Mouse (Mus musculus) MEL (cell line): ENCODE data around the gene Susd5. TPM values are rescaled to one million over a fixed set of nuclear protein-coding genes. Genes with fewer than 3 reads are reported as not detected.
A peak's percentile ranks its signal among the peaks of the same experiment; 100 is the strongest.

Experiments used
- DNase-seq: peaks from one replicate; pipeline ENCODE4 v3.0.0; 2011; ENCODE audit warnings: low read depth, low spot score
- H3K27ac ChIP-seq: 2 replicates; pipeline ENCODE4 v1.5.1; 2012; ENCODE audit warnings: low read depth, mild to moderate bottlenecking, control low read depth, low read length, moderate library complexity; ENCODE audit not compliant: control insufficient read depth
- H3K27me3 ChIP-seq, 2 experiments: fragments of 150-350 bp in 1 of 2; sonication (generic) in 1 of 2; 2 replicates each; pipeline ENCODE4 v1.6.1; 2012; ENCODE audit warnings: low read length in 2 of 2, mild to moderate bottlenecking in 2 of 2, improper control_type of control experiment in 1 of 2, moderate library complexity in 1 of 2; ENCODE audit not compliant: insufficient read depth in 2 of 2, control insufficient read depth in 1 of 2
- H3K36me3 ChIP-seq, 2 experiments: 2 replicates each; pipeline ENCODE4 v1.6.1; 2012 to 2014; ENCODE audit warnings: low read length in 2 of 2, improper control_type of control experiment in 1 of 2, inconsistent platforms in 1 of 2, mild to moderate bottlenecking in 1 of 2; ENCODE audit not compliant: insufficient read depth in 2 of 2, control insufficient read depth in 1 of 2
- H3K4me1 ChIP-seq, 2 experiments: fragments of 150-350 bp in 1 of 2; sonication (generic) in 1 of 2; 2 replicates each; pipeline ENCODE4 v1.6.1; 2012; ENCODE audit warnings: low read length in 2 of 2, improper control_type of control experiment in 1 of 2, mild to moderate bottlenecking in 1 of 2; ENCODE audit not compliant: insufficient read depth in 2 of 2, control insufficient read depth in 1 of 2
- H3K4me3 ChIP-seq, 2 experiments: fragments of 150-350 bp in 1 of 2; sonication (generic) in 1 of 2; 2 replicates each; pipeline ENCODE4 v1.5.1; 2012; ENCODE audit warnings: low read depth in 2 of 2, low read length in 2 of 2, mild to moderate bottlenecking in 2 of 2, moderate library complexity in 2 of 2, control low read depth in 1 of 2, improper control_type of control experiment in 1 of 2; ENCODE audit not compliant: control insufficient read depth in 1 of 2, insufficient read depth in 1 of 2
- H3K79me2 ChIP-seq: 2 replicates; pipeline ENCODE4 v1.6.1; 2012; ENCODE audit warnings: mild to moderate bottlenecking, low read length, moderate library complexity; ENCODE audit not compliant: control insufficient read depth, poor library complexity, insufficient read depth
- H3K9ac ChIP-seq: 2 replicates; pipeline ENCODE4 v1.6.1; 2012; ENCODE audit warnings: low read depth, mild to moderate bottlenecking, control low read depth, low read length, moderate library complexity; ENCODE audit not compliant: control insufficient read depth, poor library complexity, severe bottlenecking
- H3K9me3 ChIP-seq: fragments of 150-350 bp; sonication (generic); replicated peaks from 2 replicates; pipeline ENCODE4 v1.6.1; 2012; ENCODE audit warnings: mild to moderate bottlenecking, low read length, improper control_type of control experiment, moderate library complexity; ENCODE audit not compliant: insufficient read depth
- CHD2 ChIP-seq: IDR thresholded peaks from 2 replicates; pipeline ENCODE4 v1.6.1; 2011; ENCODE audit warnings: low read length, improper control_type of control experiment
- CTCF ChIP-seq, 3 experiments: IDR thresholded peaks in 2 of 3; conservative IDR thresholded peaks in 1 of 3; 2 replicates each; pipeline ENCODE4 v1.5.1; 2011 to 2012; ENCODE audit warnings: low read length in 3 of 3, low read depth in 2 of 3, mild to moderate bottlenecking in 2 of 3, improper control_type of control experiment in 1 of 3, inconsistent platforms in 1 of 3, mixed read lengths in 1 of 3, moderate library complexity in 1 of 3; ENCODE audit not compliant: control insufficient read depth in 1 of 3, insufficient read depth in 1 of 3, poor library complexity in 1 of 3, severe bottlenecking in 1 of 3
- ELF1 ChIP-seq: IDR thresholded peaks from 2 replicates; pipeline ENCODE4 v1.6.1; 2014; ENCODE audit warnings: low read depth, mild to moderate bottlenecking, inconsistent platforms, low read length, improper control_type of control experiment, moderate library complexity
- ETS1 ChIP-seq: IDR thresholded peaks from 2 replicates; pipeline ENCODE4 v1.6.1; 2012; ENCODE audit warnings: low read depth, mild to moderate bottlenecking, inconsistent platforms, low read length, improper control_type of control experiment, moderate library complexity
- GABPA ChIP-seq: IDR thresholded peaks from 2 replicates; pipeline ENCODE4 v1.6.1; 2012; ENCODE audit warnings: low read depth, mild to moderate bottlenecking, inconsistent platforms, low read length, improper control_type of control experiment, moderate library complexity
- GATA1 ChIP-seq: IDR thresholded peaks from 2 replicates; pipeline ENCODE4 v1.6.1; 2011; ENCODE audit warnings: low read depth, low read length, improper control_type of control experiment
- HCFC1 ChIP-seq: IDR thresholded peaks from 2 replicates; pipeline ENCODE4 v1.6.1; 2012; ENCODE audit warnings: low read depth, mild to moderate bottlenecking, inconsistent platforms, low read length, improper control_type of control experiment, moderate library complexity
- JUND ChIP-seq: IDR thresholded peaks from 2 replicates; pipeline ENCODE4 v1.6.1; 2011; ENCODE audit warnings: low read depth, mild to moderate bottlenecking, improper control_type of control experiment, low read length
- MAFK ChIP-seq: IDR thresholded peaks from 2 replicates; pipeline ENCODE4 v1.6.1; 2011; ENCODE audit warnings: low read depth, mild to moderate bottlenecking, low read length, improper control_type of control experiment, borderline replicate concordance
- MAX ChIP-seq: IDR thresholded peaks from 2 replicates; pipeline ENCODE4 v1.6.1; 2011; ENCODE audit warnings: low read length, improper control_type of control experiment
- MAZ ChIP-seq: IDR thresholded peaks from 2 replicates; pipeline ENCODE4 v1.6.1; 2012; ENCODE audit warnings: low read depth, mild to moderate bottlenecking, inconsistent platforms, low read length, improper control_type of control experiment
- MEF2A ChIP-seq: IDR thresholded peaks from 2 replicates; pipeline ENCODE4 v1.6.1; 2014; ENCODE audit warnings: low read depth, mild to moderate bottlenecking, inconsistent platforms, low read length, improper control_type of control experiment; ENCODE audit not compliant: poor library complexity, insufficient replicate concordance, severe bottlenecking; ENCODE audit errors: extremely low read depth
- MYB ChIP-seq: IDR thresholded peaks from 2 replicates; pipeline ENCODE4 v1.6.1; 2011; ENCODE audit warnings: mild to moderate bottlenecking, low read depth, low read length, improper control_type of control experiment
- MYC ChIP-seq: IDR thresholded peaks from 2 replicates; pipeline ENCODE4 v1.6.1; 2011; ENCODE audit warnings: low read depth, mild to moderate bottlenecking, low read length, improper control_type of control experiment, moderate library complexity
- NRF1 ChIP-seq: IDR thresholded peaks from 2 replicates; pipeline ENCODE4 v1.6.1; 2014; ENCODE audit warnings: low read depth, mild to moderate bottlenecking, inconsistent platforms, low read length, improper control_type of control experiment, moderate library complexity; ENCODE audit not compliant: poor library complexity, insufficient read depth, severe bottlenecking
- POLR2AphosphoS2 ChIP-seq: IDR thresholded peaks from 2 replicates; pipeline ENCODE4 v1.6.1; 2011; ENCODE audit warnings: low read length, improper control_type of control experiment
- POLR2AphosphoS5 ChIP-seq: IDR thresholded peaks from 2 replicates; pipeline ENCODE4 v1.6.1; 2012; ENCODE audit warnings: low read depth, borderline replicate concordance, mild to moderate bottlenecking, inconsistent platforms, low read length, moderate library complexity, mixed read lengths
- SIN3A ChIP-seq: IDR thresholded peaks from 2 replicates; pipeline ENCODE4 v1.6.1; 2012; ENCODE audit warnings: low read length, improper control_type of control experiment, inconsistent platforms
- SMC3 ChIP-seq: IDR thresholded peaks from 2 replicates; pipeline ENCODE4 v1.6.1; 2011; ENCODE audit warnings: low read depth, low read length, improper control_type of control experiment
- TAL1 ChIP-seq: IDR thresholded peaks from 2 replicates; pipeline ENCODE4 v1.6.1; 2012; ENCODE audit warnings: mild to moderate bottlenecking, inconsistent platforms, low read length, moderate library complexity, mixed read lengths
- ZKSCAN1 ChIP-seq: IDR thresholded peaks from 2 replicates; pipeline ENCODE4 v1.6.1; 2012; ENCODE audit warnings: low read depth, mild to moderate bottlenecking, inconsistent platforms, low read length, improper control_type of control experiment, moderate library complexity
- ZMIZ1 ChIP-seq: IDR thresholded peaks from 2 replicates; pipeline ENCODE4 v1.6.1; 2012; ENCODE audit warnings: low read depth, mild to moderate bottlenecking, inconsistent platforms, low read length, improper control_type of control experiment, moderate library complexity
- ZNF384 ChIP-seq: IDR thresholded peaks from 2 replicates; pipeline ENCODE4 v1.6.1; 2012; ENCODE audit warnings: low read depth, mild to moderate bottlenecking, inconsistent platforms, low read length, improper control_type of control experiment
- polyA plus RNA-seq, 2 experiments: library from polyadenylated mRNA; stranded (reverse) in 1 of 2; unstranded in 1 of 2; fragments of >175 nt in 1 of 2; fragments of >200 nt in 1 of 2; gene quantifications; 2 replicates each; pipeline versions ENCODE4 v1.2.1 to v1.2.4; 2012; ENCODE audit warnings: low replicate concordance in 2 of 2, low read depth in 1 of 2; ENCODE audit not compliant: insufficient read length in 2 of 2, insufficient read depth in 1 of 2, missing spikeins in 1 of 2
- total RNA-seq: library from RNA; depleted of rRNA; stranded (reverse); fragments of 300-350 nt; gene quantifications from 2 replicates; pipeline ENCODE4 v1.2.3, GENCODE M21; 2012

Susd5 gene
- total and polyA plus RNA-seq, 3 experiments = not detected

DNA sequence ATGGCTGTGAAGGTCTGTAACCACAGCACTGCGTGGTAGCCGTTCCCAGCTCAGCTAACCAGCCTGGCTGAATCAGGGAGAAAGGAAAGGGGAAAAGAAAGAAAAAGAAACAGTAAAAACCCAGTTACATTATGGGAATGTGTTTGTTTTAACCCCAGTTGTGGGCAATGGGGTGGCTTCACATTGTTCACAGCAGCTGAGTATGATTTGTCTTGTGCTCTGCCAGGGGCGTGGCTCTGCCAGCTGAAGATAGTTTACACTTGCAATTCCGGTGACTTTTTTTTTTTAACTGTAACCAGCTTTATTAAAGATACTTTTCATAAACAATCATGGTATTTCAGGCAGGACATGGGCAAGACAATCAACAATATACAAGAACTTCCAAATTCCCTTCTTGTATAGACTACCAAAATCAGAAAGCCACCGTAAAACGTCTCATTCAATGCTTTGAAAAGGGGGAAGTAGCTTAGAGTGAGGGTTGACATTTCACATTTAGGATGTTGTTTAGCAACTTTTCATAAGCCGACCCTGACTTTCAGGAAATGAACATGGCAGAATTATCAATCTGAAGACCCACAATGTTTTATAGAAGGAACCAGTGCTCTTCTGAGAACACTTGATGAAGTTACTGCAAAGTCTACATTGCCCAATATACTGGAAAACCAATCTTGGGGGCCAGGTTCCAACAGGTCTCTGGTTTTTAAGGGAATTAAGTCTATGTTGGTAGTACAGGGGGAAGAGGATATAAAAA lies 37.8 kb upstream of the Susd5 start:
- peak; percentile 38 for DNase-seq
- H3K27ac ChIP-seq = no peak overlapping the region
- H3K4me3 ChIP-seq = peak overlapping the region in 1 of 2 experiments; percentile 11; a peak in 1 of 4 replicates
- H3K9me3 ChIP-seq = no peaks in the 10 kb centered on the region
- H3K79me2 ChIP-seq = no peaks in the 10 kb centered on the region
- H3K4me1 ChIP-seq = peaks cover 2 to 13% of the 10 kb centered on the region in 2 experiments; a peak in 3 of 4 replicates
- H3K36me3 ChIP-seq = peaks cover 0 to 6% of the 10 kb centered on the region in 2 experiments; a peak in 2 of 4 replicates
- H3K27me3 ChIP-seq = no peaks in the 10 kb centered on the region
- no peak overlapping the region for H3K9ac ChIP-seq
- TF ChIP-seq MAFK (no peak), MAZ (no peak), MYC (no peak), GABPA (no peak), NRF1 (no peak), ZKSCAN1 (no peak), MAX (no peak), ZNF384 (no peak), ETS1 (no peak), GATA1 (no peak), ELF1 (no peak), POLR2AphosphoS5 (no peak), SMC3 (no peak), MYB (no peak), TAL1 (no peak)

DNA sequence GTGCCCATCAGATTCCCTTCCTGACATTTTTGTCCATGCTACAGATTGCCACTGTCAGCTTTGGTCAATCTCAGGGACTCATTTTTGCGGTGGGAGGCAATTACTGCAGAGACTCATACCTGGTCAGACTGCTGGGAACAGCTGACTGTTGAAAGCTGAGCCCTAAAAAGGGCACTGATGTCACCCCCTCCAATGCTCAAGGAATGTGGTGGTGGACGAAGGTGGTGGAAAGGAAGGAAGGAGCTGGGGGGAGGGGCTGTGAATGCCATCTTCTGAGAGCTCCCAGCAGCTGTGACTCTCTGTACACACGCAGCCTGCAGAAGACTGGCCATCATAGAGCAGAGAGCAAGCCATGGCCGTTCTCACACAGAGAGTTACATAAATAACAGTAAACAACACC lies 34.8 kb upstream of the Susd5 start:
- Histone ChIP-seq H3K4me1 (peaks cover 3 to 4% of the 10 kb centered on the region in 2 experiments; a peak in 3 of 4 replicates), H3K27me3 (no peaks in the 10 kb centered on the region), H3K9me3 (no peaks in the 10 kb centered on the region), H3K36me3 (no peaks in the 10 kb centered on the region; a peak in 1 of 4 replicates), H3K9ac (no peak overlapping the region), H3K4me3 (no peak overlapping the region), H3K79me2 (no peaks in the 10 kb centered on the region), H3K27ac (no peak overlapping the region)
- DNase-seq = no peak
- TF ChIP-seq CHD2 = no peak
- no peak for TF ChIP-seq SIN3A
- TF ChIP-seq POLR2AphosphoS2 = no peak
- TF ChIP-seq MAX = no peak
- TF ChIP-seq MAFK = no peak
- no peak for TF ChIP-seq JUND
- no peak for TF ChIP-seq HCFC1
- no peak for TF ChIP-seq CTCF (IDR thresholded peaks at IDR 0.05 in 2 of 3, conservative IDR thresholded peaks at IDR 0.05 in 1 of 3; ENCODE audit: control insufficient read depth in 1 of 3, insufficient read depth in 1 of 3, low read depth in 2 of 3, low read length in 3 of 3, poor library complexity in 1 of 3, severe bottlenecking in 1 of 3)
- no peak for TF ChIP-seq MEF2A
- TF ChIP-seq ZMIZ1 = no peak
